Mouse (Mus musculus) inflammation-experienced regulatory T-cells, adult 16 weeks (primary cell): ENCODE results near the gene Actbl2. TPM values are rescaled to one million over a fixed set of nuclear protein-coding genes. Genes with fewer than 3 reads are reported as not detected.

Experiments
- polyA plus RNA-seq: library from polyadenylated mRNA; unstranded; fragments of 100-300 nt; shearing (Covaris generic); gene quantifications from one replicate; pipeline ENCODE4 v1.2.1, GENCODE M21; 2017

Gene Actbl2
- 0.17 TPM for polyA plus RNA-seq

GRCm38 (mm10) chr13:111254713-111255112, at the start of gene Actbl2:
TSS of gene Actbl2 (plus strand) at chr13:111255013.

Other genes with a start within 250 kb of the Actbl2 start
- gene Gpbp1, start 235.1 kb downstream of the Actbl2 start, polyA plus RNA-seq: 187 TPM